Mouse (Mus musculus): Measurements from ENCODE around the gene Rpl38.
A peak's percentile ranks its signal among the peaks of the same experiment; 100 is the strongest.

Gene Rpl38

DNA sequence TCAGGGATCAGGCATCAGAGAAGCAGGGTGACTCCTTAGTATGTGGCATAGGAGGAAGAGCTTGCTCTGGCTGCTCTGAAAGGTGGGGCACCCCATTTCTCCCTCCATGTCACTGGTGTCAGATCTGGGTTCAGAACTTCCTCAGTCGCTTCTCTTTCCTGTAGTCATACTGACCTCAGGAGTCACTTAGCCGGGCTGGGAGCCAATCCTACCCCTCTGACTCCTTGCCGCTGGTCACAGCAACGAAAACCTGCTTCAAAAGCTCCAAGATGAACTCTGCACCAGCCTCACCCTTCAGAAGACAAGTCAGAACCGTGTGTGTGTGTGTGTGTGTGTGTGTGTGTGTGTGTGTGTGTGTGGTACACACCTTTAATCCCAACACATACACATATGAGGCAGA lies 38.0 kb downstream of the Rpl38 start:
- DNase-seq = no peak

DNA sequence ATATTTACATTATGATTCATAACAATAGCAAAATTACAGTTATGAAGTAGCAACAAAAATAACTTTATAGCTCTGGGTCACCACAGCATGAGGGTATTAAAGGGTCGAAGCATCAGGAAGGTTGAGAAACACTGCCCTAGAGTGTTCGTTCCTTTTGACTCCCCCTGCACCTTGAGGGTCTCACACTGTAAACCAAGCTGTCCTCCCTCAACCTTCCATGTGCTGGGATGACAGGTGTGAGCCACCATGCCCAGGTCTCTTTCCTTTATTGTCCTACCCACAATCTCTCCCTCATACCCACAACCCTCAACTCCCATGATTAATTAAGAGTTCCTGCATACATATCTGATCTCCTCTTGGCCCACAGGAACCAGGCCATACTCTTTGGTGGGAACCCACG lies 43.1 kb downstream of the Rpl38 start:
- no peak for DNase-seq

DNA sequence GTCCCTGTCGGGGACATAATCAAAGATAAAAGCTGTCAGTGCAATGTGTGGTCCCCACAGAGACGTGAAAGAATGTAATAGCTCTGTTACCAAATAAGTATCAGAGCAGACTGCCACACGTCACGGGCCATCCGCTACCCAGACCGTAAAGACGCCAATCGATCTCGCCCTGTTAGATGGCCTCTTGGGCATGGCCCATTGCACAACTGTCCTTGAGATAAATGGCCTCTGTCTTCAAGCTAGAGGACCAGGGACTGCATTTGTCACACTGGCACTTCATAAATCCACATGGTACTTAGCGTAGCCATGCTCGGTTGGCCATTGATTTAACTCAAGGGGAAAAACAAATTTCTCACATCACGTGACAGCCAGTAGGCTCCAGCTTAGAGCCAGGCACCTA lies 43.5 kb downstream of the Rpl38 start:
- no peak for DNase-seq

DNA sequence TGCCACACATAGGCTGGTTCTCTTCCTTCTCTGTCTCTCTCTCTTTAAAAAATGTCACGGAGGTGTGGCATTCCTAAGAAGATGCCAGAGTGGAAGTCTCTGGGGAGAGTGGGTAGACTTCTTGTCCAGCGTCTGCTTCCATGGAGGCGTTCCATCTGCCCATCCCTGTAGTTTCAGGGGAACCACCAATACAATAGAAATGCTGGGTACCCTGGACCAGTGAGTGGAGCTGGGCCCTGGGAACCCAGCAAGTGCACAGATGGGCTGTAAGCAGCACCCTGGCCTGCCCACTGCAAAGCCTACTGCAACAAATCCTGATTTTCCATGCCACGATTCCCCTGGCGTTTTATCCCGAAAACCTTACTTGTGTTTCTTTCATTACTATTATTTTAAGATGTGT lies 46.2 kb downstream of the Rpl38 start:
- peak; percentile 35 to 55 for DNase-seq

DNA sequence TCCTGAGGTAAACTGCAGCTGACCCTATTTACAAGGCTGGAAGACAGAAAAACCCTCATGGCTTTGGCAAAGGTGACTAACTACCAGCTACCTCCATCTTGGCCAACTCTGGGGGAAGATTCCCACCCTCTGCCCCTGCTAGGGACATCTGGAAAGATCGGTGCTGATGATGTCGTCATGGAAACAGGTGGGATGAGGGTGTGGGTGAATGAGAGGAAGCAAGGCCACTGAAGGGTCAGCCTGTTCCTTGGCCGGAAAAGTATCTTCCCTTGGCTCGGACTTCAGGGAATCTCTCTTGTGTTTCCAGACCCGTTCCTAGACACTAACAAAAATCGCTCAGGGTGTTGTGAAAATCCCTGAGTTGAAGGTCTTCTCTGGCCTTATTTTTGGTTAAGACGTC lies 47.2 kb downstream of the Rpl38 start:
- peak in 1 of 2 experiments; percentile 9 for DNase-seq

DNA sequence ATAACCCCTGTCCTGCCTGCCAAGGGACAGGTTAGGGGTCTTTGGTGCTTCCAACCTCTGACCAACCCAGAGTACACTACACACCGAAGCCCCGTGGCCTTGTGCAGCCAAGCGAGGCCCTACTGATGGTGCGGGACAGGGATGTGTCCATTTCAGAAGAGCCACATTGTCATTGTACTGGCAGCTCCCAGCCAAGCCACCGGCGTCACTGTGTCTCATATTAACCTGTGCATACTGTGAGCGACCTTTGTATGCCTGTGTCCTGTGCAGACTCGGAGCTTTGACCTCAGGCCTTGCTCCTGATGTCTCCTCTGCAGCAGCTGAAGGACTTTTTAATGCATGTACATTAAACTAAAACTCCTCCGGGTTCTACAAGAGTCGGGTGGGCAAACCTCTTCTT lies 52.2 kb downstream of the Rpl38 start:
- DNase-seq = no peak
